8 mouse cellular contexts compared by ENCODE assay signal in genomic region chrX:20291282-20292039, GRCm38 (mm10). TPM values are rescaled to one million over a fixed set of nuclear protein-coding genes. Genes with fewer than 3 reads are reported as not detected.
DNase-seq lines count a peak whose midpoint lies in the region; ATAC-seq lines count a peak whose summit lies in the region.

Slc9a7 (minus strand) TSS chrX:20291807.

- intact Hi-C loops in left cerebral cortex, postnatal 36 days (cut with DNase I): no loop called here

- H3K27me3 ChIP-seq in intestine, embryonic 16.5 days (replicated peaks; ENCODE audit: control insufficient read depth, insufficient read depth, low read length): no peaks in the 10 kb centered on the region; the same call in 1 of the 2 replicates

- peak within 1 kb of the TSS; percentile 61 for H3K4me3 ChIP-seq in intestine, embryonic 16.5 days (ENCODE audit: low read length)

- 8% methylated on average over 50 of the region's 65 CpGs for WGBS in intestine, embryonic 16.5 days

- DNase-seq in adrenal gland, adult (ENCODE audit: inconsistent age in 2 of 2, low spot score in 1 of 2): peak; percentile 82 to 85
- peak; percentile 65 for DNase-seq in embryo, embryonic 11 days
- DNase-seq in gonadal fat pad, adult 2 months (ENCODE audit: low read depth): peak; percentile 5
- DNase-seq in left cerebral cortex, postnatal 36 days (ENCODE audit: low spot score in 2 of 2): peak; percentile 63 to 74
- DNase-seq in mesoderm, embryonic 11.5 days (ENCODE audit: low read depth, low spot score): peak; percentile 48
- peak; percentile 73 for DNase-seq in right cerebral cortex, postnatal 25 days
- DNase-seq in urinary bladder, postnatal 36 days (ENCODE audit: low spot score in 2 of 2): peak; percentile 10 to 47

- H3K9me3 ChIP-seq in intestine, embryonic 16.5 days (ENCODE audit: control insufficient read depth, low read length): no peaks in the 10 kb centered on the region

- H3K4me2 ChIP-seq in intestine, embryonic 16.5 days (ENCODE audit: low read depth, low read length): peak within 1 kb of the TSS; percentile 78

- ATAC-seq in intestine, embryonic 16.5 days: peak; percentile 92

- H3K9ac ChIP-seq in intestine, embryonic 16.5 days (ENCODE audit: low read depth, low read length): peak within 1 kb of the TSS; percentile 56

- H3K36me3 ChIP-seq in intestine, embryonic 16.5 days (ENCODE audit: control insufficient read depth, insufficient read depth, low read length): no peaks in the 10 kb centered on the region

- no peak within 1 kb of the TSS for H3K27ac ChIP-seq in intestine, embryonic 16.5 days (ENCODE audit: low read length)

- H3K4me1 ChIP-seq in intestine, embryonic 16.5 days (ENCODE audit: control insufficient read depth, insufficient read depth, low read length): no peaks in the 10 kb centered on the region

RNA-seq across cellular contexts. Expression of gene Slc9a7, which starts in this region (rescaled TPM):
- polyA plus RNA-seq in gonadal fat pad, adult 2 months (2012; rRNA removed): 3.4 and 5.2 TPM in 2 replicates
- polyA plus RNA-seq in intestine, embryonic 16.5 days (2015; fragmentation: Nextera tagmentation; extraction: Ambion mirVana): 0.46 and 0.50 TPM in 2 replicates
- total RNA-seq in left cerebral cortex, postnatal 36 days (2021): 10 to 100 TPM; 56.4 to 57.0 TPM

Comparison
In these comparisons a context has a peak if more than half of its experiments do, and no peak if none do; other contexts are left out.
1. Peak in ATAC-seq, H3K4me3 ChIP-seq, H3K9ac ChIP-seq and H3K4me2 ChIP-seq in intestine, embryonic 16.5 days; RNA of the gene not detected or under 1 TPM.
2. DNase-seq: peak in every context shown above with its lines; median percentile 84 in adrenal gland, adult; 73 in right cerebral cortex, postnatal 25 days; 68 in left cerebral cortex, postnatal 36 days; 65 in embryo, embryonic 11 days; 48 in mesoderm, embryonic 11.5 days; 28 in urinary bladder, postnatal 36 days; 5 in gonadal fat pad, adult 2 months.